8 mouse cellular contexts compared by ENCODE assay signal in the genomic region with DNA sequence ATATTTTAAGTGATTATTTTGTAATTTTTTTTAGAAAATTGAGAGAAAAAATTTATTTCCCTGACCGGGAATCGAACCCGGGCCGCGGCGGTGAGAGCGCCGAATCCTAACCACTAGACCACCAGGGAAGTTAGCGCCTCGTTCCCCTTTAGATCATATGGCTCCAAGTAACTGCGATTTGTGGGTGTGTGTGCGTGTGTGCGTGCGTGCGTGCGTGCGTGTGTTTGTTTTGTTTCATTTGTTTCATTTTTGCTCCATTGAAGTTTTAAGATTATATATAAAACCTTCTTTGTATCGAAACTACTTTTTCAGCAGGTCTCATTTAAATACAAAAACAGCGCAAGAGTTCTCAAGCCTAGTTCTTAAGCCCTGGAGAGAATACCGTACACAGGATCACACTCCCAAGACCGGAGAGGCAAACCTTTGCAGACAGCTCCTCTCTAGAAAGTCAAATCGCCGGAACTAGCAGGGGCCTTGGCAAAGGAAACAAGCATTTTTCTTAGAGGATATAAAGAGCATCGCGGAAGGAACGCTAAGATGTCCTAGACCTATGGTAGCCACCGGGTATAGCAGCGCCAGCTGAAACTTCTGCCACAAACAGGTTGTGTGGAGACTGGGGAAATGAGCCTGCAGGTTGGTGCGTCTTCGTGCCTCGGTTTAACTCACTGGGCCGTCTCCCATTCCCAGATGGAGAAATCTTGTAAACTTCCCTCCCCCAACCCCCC. TPM values are rescaled to one million over a fixed set of nuclear protein-coding genes. Genes with fewer than 3 reads are reported as not detected.
DNase-seq lines count a peak whose midpoint lies in the region; ATAC-seq lines count a peak whose summit lies in the region.

No protein-coding gene starts in this region.

- peak overlapping the region; percentile 59 for H3K4me3 ChIP-seq in intestine, embryonic 15.5 days (replicated peaks)

- H3K9me3 ChIP-seq in intestine, embryonic 15.5 days: no peaks in the 10 kb centered on the region

- peak; percentile 90 to 95 for DNase-seq in adrenal gland, adult 18-20 months (ENCODE audit: low spot score in 2 of 2)
- DNase-seq in embryo, embryonic 10.5 days (ENCODE audit: low spot score): peak; percentile 97
- peak; percentile 75 for DNase-seq in gastrocnemius, postnatal 14 days
- DNase-seq in left cerebral cortex, postnatal 25 days (ENCODE audit: low spot score in 2 of 2): peak; percentile 89 to 90
- peak; percentile 91 for DNase-seq in mesoderm, embryonic 11.5 days (ENCODE audit: low read depth, low spot score)
- peak; percentile 83 for DNase-seq in right cerebral cortex, postnatal 25 days
- DNase-seq in urinary bladder, postnatal 36 days (ENCODE audit: low spot score in 2 of 2): peak; percentile 86 to 89

- H3K4me1 ChIP-seq in intestine, embryonic 15.5 days (replicated peaks): 0 out of 2 replicates have a peak, but pooled peaks cover 3% of the 10 kb centered on the region

- no peaks in the 10 kb centered on the region for H3K36me3 ChIP-seq in intestine, embryonic 15.5 days

- H3K9ac ChIP-seq in intestine, embryonic 15.5 days: peak overlapping the region; percentile 43

- H3K4me2 ChIP-seq in intestine, embryonic 15.5 days (replicated peaks): peak overlapping the region; percentile 83

- H3K27ac ChIP-seq in intestine, embryonic 15.5 days: peak overlapping the region; percentile 71

- intact Hi-C loops in gastrocnemius, postnatal 14 days (cut with DNase I; ENCODE audit: low total_unique reads): no loop called here
- intact Hi-C loops in left cerebral cortex, postnatal 25 days (cut with DNase I): loop anchor here (5.0 kb wide), 2 partner anchors 81 to 224 kb away; no protein-coding TSS in a partner anchor

- ATAC-seq in intestine, embryonic 15.5 days: peak; percentile 76

- under 1% methylated on average over 32 of the region's 32 CpGs for WGBS in intestine, embryonic 15.5 days

- no peaks in the 10 kb centered on the region for H3K27me3 ChIP-seq in intestine, embryonic 15.5 days (replicated peaks)

RNA-seq across cellular contexts. Expression of gene Hfe2, which starts 23.4 kb away (rescaled TPM):
- under 1 TPM in 1 of 2 experiments, not detected in 1; 0.42 TPM for total RNA-seq in adrenal gland, adult 18-20 months (2021)
- 100 to 1,000 TPM; 460 to 465 TPM for total RNA-seq in gastrocnemius, postnatal 14 days (2021)
- polyA plus RNA-seq in intestine, embryonic 15.5 days (2015; fragmentation: Nextera tagmentation; extraction: Ambion mirVana): 0.29 and 0.37 TPM in 2 replicates
- 1 to 10 TPM in 1 of 2 experiments, under 1 TPM in 1; 0.85 to 1.4 TPM for total RNA-seq in left cerebral cortex, postnatal 25 days (2021)

RNA-seq across cellular contexts. Expression of gene BC107364, which starts 49.4 kb away (rescaled TPM):
- total RNA-seq in adrenal gland, adult 18-20 months (2021): not detected
- total RNA-seq in gastrocnemius, postnatal 14 days (2021): not detected
- polyA plus RNA-seq in intestine, embryonic 15.5 days (2015; fragmentation: Nextera tagmentation; extraction: Ambion mirVana): 0.14 and 0.20 TPM in 2 replicates
- not detected for total RNA-seq in left cerebral cortex, postnatal 25 days (2021)

RNA-seq across cellular contexts. Expression of gene Txnip, which starts 56.2 kb away (rescaled TPM):
- 100 to 1,000 TPM; 539 to 784 TPM for total RNA-seq in adrenal gland, adult 18-20 months (2021)
- 100 to 1,000 TPM; 288 to 458 TPM for total RNA-seq in gastrocnemius, postnatal 14 days (2021)
- polyA plus RNA-seq in intestine, embryonic 15.5 days (2015; fragmentation: Nextera tagmentation; extraction: Ambion mirVana): 136 and 146 TPM in 2 replicates
- total RNA-seq in left cerebral cortex, postnatal 25 days (2021): 10 to 100 TPM; 18.3 to 18.5 TPM

Comparison
In these comparisons a context has a peak if more than half of its experiments do, and no peak if none do; other contexts are left out.
1. Peak in every context shown above with its lines: DNase-seq, ATAC-seq, H3K4me3 ChIP-seq and H3K27ac ChIP-seq.
2. RNA of gene Hfe2, which starts 23.4 kb away (total RNA-seq): 460 to 465 TPM in gastrocnemius, postnatal 14 days; 0.85 to 1.4 TPM in left cerebral cortex, postnatal 25 days and 0.42 TPM in adrenal gland, adult 18-20 months; every median in the first group is over 100 times any median in the second.
3. RNA of gene Txnip, which starts 56.2 kb away (total RNA-seq): 539 to 784 TPM in adrenal gland, adult 18-20 months and 288 to 458 TPM in gastrocnemius, postnatal 14 days; 18.3 to 18.5 TPM in left cerebral cortex, postnatal 25 days; every median in the first group is over 10 times any median in the second.